Mouse (Mus musculus) small intestine, adult 2 months (tissue): ENCODE results near the gene Isoc2a.

Experiments used
- CTCF ChIP-seq: fragments of 200-500 bp; IDR thresholded peaks from 2 replicates; pipeline ENCODE4 v1.5.1; 2012; ENCODE audit warnings: low read depth, mild to moderate bottlenecking, control low read depth, inconsistent platforms, low read length, moderate library complexity, mixed read lengths; ENCODE audit not compliant: insufficient replicate concordance, insufficient read length; ENCODE audit errors: extremely low read depth
- POLR2A ChIP-seq: fragments of 200-500 bp; IDR thresholded peaks from 2 replicates; pipeline ENCODE4 v1.6.1; 2012; ENCODE audit warnings: low read depth, mild to moderate bottlenecking, control low read depth, inconsistent platforms, low read length, moderate library complexity

GRCm38 (mm10) chr7:4851315-4851688 lies 25.7 kb upstream of the Isoc2a start:
- TF ChIP-seq CTCF, result no peak
- no peak for TF ChIP-seq POLR2A
